Mouse (Mus musculus) kidney, postnatal 25 days (tissue): ENCODE results near the gene Gm11639.

Experiments
- DNase-seq, 2 experiments: peaks; one replicate each; pipeline ENCODE4 v3.0.0; 2021; ENCODE audit warnings: mixed read lengths in 2 of 2

The Gm11639 gene

GRCm38 (mm10) chr11:104685548-104685947 is at the start of gene Gm11639:
Gm11639 (plus strand) TSS chr11:104685707.
- peak in 1 of 2 experiments; percentile 35 for DNase-seq

DNA sequence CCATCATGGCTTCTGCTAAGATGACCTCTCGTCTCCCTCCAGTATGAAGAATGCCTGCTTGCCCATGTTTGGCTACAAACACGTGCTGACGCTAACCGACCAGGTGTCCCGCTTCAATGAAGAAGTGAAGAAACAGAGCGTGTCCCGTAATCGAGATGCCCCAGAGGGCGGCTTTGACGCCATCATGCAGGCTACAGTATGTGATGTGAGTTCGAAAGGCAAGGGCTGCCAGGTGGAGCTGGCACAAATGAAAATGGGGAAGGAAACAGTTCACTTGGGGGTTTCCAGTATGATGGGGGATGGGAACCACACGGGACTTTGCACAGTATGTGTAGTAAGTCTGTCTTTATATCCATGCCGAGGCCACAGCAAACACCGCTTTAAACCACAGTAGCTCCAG is 48.5 kb upstream of the Gm11639 start:
- DNase-seq: no peak

- no peak for DNase-seq
Measured at GRCm38 (mm10) chr11:104638006-104638405, 47.5 kb upstream of the Gm11639 start.

GRCm38 (mm10) chr11:104638906-104639305 is 46.6 kb upstream of the Gm11639 start:
- DNase-seq: no peak

- DNase-seq: no peak
Measured at GRCm38 (mm10) chr11:104639634-104640033, 45.9 kb upstream of the Gm11639 start.

- no peak for DNase-seq
Measured at GRCm38 (mm10) chr11:104640894-104641293, 44.6 kb upstream of the Gm11639 start.

GRCm38 (mm10) chr11:104643236-104643635 is 42.3 kb upstream of the Gm11639 start:
- no peak for DNase-seq

GRCm38 (mm10) chr11:104645402-104645801 is 40.1 kb upstream of the Gm11639 start:
- DNase-seq: no peak

- DNase-seq: no peak
Measured at GRCm38 (mm10) chr11:104646173-104646572, 39.3 kb upstream of the Gm11639 start.

GRCm38 (mm10) chr11:104646611-104647010 is 38.9 kb upstream of the Gm11639 start:
- no peak for DNase-seq

GRCm38 (mm10) chr11:104647188-104647867 is 38.2 kb upstream of the Gm11639 start:
- no peak for DNase-seq

- DNase-seq: peak in 1 of 2 experiments; percentile 48
Measured at GRCm38 (mm10) chr11:104648571-104648970, 36.9 kb upstream of the Gm11639 start.

- DNase-seq: no peak
Measured at GRCm38 (mm10) chr11:104660599-104660998, 24.9 kb upstream of the Gm11639 start.

DNA sequence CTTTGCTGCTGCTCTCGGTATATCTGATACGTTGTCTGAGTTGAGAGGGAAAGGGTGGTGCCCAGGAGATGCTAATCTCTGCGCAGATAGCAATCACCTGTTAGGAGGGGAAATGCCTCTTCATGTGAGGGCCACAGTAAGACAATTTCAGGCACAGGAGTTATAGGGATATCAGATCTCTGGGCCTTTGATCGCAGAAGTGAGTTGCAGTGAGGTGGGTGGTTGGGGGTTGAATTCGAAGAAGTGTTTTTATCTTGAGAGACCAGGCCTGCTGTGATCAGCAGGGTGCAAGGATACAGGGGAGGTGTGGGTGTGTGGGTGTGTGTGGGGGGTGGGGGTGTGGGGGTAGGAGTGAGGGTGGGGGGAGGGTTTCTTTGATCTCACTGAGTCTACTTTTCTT is 24.4 kb upstream of the Gm11639 start:
- DNase-seq: no peak

DNA sequence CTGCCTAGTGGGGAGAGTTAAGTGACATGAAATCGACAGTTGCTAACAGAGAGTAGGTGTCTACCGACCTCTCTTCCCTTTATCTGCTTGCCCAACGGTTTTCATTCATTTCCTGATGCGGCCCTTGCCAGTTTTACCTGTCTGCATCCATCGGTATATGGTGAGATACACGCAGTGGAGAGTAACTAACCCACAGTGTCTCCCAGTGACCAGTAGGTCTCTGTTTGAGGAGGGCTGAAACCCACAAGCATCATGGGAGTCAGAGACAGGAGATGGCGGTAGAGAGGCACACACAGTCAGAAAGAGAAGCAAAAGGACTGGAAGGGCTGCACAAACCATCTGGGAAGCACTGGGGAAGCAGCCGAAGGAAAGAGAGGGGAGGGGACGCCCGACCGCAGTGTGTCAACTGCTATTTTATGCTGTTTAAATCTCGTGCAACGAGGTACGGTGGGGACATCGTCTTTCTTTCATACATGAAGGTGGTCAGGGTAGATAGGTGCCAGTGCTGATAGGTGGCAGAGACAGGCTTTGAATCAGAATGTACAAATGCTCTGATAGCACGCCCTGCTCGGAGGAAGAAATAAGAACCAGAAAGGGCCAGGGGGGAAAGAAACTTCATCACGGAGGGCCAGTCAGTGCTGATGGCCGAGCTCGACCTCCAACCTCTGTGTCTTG is 23.8 kb upstream of the Gm11639 start:
- peak in 1 of 2 experiments; percentile 5 for DNase-seq

DNA sequence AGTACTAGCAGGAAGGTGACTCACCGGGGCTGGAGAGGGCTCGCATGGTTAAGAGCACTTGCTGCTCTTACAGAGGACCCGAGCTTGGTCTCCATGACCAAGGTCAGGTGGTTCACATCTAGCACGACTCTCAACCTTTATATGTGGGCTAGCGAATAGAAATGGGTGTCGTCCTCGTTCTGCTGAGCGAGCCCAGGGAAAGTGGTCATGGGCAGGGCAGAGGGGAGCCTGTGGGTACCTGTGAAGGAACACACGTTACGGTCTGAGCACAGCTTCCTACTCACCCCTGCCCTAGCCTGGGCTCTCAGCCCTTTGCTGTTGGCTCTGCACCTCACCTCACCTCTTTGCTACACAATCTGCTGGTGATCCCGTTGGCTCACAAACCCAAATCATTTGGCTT is 22.9 kb upstream of the Gm11639 start:
- DNase-seq: no peak

DNA sequence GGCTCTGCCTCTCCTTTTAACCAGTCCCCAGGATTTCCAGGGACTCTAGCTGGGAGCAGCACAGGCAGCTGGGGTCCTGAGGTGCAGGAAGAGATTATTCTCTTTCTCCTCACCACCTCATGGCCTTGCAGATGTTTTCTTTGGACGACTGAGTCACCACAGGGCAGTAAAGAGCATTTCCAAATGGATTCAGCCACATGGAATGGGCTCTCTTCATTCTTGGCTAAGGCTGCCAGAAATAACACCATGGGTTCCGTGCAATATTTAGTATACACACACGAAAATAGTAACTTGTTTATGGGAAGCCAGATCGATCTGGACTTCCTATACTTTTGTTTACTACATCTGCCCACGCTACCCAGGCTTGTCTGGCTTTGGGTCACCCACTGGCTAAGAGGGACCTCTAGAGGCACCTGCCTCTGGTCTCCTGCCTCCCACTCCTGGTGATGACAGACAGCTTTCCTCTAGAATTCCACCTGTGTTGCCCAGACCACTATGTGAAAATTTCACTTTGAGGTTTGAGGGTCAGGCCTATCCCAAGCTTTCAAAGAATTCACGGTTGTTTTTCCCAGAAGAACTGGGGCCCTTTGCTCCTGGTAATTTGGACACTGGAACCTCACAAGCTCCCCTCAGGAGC is 22.1 kb upstream of the Gm11639 start:
- DNase-seq: no peak

DNA sequence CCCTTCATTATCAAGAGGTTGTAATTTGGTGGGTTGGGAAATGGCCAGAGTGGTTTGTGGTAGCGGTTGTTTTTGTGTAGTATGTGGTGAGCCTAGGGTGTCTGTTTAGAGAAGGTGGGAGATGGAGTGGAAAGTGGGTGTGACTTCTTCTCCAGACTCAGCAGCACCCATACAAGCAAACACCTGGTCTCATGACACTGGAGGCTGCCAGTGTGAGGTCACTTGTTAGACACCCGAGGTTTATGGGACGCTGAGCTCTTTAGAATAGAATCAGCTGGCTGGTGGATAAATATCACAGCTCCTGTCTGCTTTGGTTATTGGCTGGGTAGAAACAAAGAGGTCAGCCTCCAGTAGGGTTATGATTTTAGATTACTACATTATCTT is 21.6 kb upstream of the Gm11639 start:
- no peak for DNase-seq

DNA sequence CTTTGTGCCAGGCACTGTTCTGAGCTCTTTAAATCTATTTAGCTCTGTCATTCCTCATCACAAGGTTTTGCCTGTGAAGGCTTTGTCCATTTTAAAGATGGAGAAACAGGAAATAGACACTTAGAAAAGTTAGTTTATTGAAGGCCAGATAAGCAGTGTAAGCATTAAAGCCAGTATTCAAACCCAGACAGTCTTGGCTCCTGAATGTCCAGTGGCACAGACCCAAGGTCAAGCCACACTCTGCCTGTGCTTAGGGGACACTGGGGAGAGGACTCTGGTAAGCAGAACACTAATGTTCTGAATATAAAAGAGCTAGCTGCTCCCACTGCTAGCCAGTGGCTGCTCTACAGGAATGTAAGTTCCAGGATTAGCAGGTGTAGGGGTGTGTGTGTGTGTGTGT is 21.1 kb upstream of the Gm11639 start:
- peak in 1 of 2 experiments; percentile 26 for DNase-seq

GRCm38 (mm10) chr11:104667399-104667798 is 18.1 kb upstream of the Gm11639 start:
- no peak for DNase-seq

DNA sequence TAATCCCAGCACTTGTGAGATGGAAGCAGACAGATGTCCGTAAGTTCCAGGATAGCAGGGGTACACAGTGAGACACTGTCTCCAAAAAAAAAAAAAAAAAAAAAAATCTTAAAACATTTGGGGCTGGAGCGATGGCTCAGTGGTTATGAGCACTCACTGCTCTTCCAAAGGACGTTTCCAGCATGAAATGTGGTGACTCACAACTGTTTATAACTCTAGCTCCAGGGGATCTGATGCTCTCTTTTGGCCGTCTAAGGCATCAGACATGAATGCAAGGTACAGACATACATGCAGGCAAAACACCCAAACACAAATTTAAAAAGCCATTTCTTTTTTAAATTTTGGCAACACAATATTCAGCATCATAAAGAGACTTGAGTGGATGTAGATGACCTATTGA is 12.1 kb upstream of the Gm11639 start:
- DNase-seq: no peak

DNA sequence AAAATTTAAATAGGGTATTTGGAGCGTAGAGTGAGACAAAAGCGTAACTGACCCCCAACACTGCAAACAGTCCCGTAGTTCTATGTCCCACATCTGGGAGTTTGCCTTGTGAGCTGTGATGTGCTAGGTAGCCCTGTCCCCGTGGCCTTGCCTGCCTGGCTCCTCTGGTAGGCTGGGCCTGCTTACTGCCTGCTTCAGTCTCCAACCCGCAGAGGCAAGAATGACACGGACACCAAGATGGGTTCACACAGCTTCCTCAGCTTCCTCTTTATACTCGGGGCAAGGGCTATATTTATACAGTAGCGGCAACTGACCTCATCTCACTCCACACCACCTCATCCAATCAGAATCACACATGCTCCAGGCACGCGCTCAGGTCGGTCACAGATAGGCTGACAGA is 10.7 kb upstream of the Gm11639 start:
- no peak for DNase-seq

DNA sequence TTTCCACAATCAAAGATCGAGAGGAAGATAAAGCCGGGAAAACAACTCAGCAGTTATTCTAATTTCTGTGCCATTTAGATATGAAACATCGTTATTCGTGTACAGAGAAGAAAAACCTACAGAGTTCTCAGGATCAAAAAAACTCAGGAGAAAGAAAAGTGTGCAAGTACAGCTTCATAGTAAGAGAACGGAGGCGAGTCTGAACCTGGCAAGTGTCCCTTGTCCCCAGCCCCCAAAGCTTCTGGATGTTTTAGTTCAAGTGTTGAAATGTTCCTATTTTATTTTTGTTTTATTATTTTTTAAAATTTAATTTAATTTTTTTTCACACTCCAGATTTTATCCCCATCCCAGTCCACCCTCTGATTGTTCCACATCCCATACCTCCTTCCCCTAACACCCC is 7.7 kb downstream of the Gm11639 start:
- DNase-seq: no peak

- DNase-seq: no peak
Measured at GRCm38 (mm10) chr11:104704097-104704496, 18.6 kb downstream of the Gm11639 start.
